Mouse (Mus musculus) liver, embryonic 12.5 days (tissue): Measurements from ENCODE around the gene Zbtb16. TPM values are rescaled to one million over a fixed set of nuclear protein-coding genes. Genes with fewer than 3 reads are reported as not detected.

Experiments used
- ATAC-seq: fragments of 200-750 bp; cut with Nextera tagmentation; 2 replicates; pipeline ENCODE4 v1.8.0; 2017; ENCODE audit warnings: moderate number of reproducible peaks, mild to moderate bottlenecking, moderate library complexity
- H3K27ac ChIP-seq: fragments of 300-500 bp; sonication (generic); 2 replicates; pipeline ENCODE4 v1.5.1; 2016; ENCODE audit warnings: mild to moderate bottlenecking
- H3K27me3 ChIP-seq: fragments of 300-500 bp; sonication (generic); replicated peaks from 2 replicates; pipeline ENCODE4 v1.6.1; 2016; ENCODE audit warnings: mild to moderate bottlenecking, moderate library complexity
- H3K36me3 ChIP-seq: fragments of 300-500 bp; sonication (generic); 2 replicates; pipeline ENCODE4 v1.6.1; 2016; ENCODE audit warnings: mild to moderate bottlenecking, moderate library complexity
- H3K4me1 ChIP-seq: fragments of 300-500 bp; sonication (generic); 2 replicates; pipeline ENCODE4 v1.6.1; 2016
- H3K4me2 ChIP-seq: fragments of 300-500 bp; sonication (generic); 2 replicates; pipeline ENCODE4 v1.6.1; 2016; ENCODE audit warnings: mild to moderate bottlenecking, moderate library complexity
- H3K4me3 ChIP-seq: fragments of 300-500 bp; sonication (generic); 2 replicates; pipeline ENCODE4 v1.5.1; 2016; ENCODE audit warnings: mild to moderate bottlenecking, moderate library complexity
- H3K9ac ChIP-seq: fragments of 300-500 bp; sonication (generic); 2 replicates; pipeline ENCODE4 v1.6.1; 2016; ENCODE audit warnings: mild to moderate bottlenecking, moderate library complexity
- H3K9me3 ChIP-seq: fragments of 300-500 bp; sonication (generic); replicated peaks from 2 replicates; pipeline ENCODE4 v1.6.1; 2016; ENCODE audit warnings: mild to moderate bottlenecking, moderate library complexity
- WGBS: fragments of 180-500 bp; shearing (Covaris S2); methylation state at CpG from one replicate; pipeline ENCODE4 v1.1.7; 2016; ENCODE audit not compliant: insufficient replicate concordance; 5-methylcytosine and 5-hydroxymethylcytosine counted together
- polyA plus RNA-seq: library from polyadenylated mRNA; unstranded; fragments of >200 nt; fragmentation: Nextera tagmentation; extraction: Ambion mirVana; gene quantifications from 2 replicates; pipeline ENCODE4 v1.2.1, GENCODE M21; 2016

The Zbtb16 gene
- polyA plus RNA-seq, 1 experiment from 2014 or later = 1.6 TPM

DNA sequence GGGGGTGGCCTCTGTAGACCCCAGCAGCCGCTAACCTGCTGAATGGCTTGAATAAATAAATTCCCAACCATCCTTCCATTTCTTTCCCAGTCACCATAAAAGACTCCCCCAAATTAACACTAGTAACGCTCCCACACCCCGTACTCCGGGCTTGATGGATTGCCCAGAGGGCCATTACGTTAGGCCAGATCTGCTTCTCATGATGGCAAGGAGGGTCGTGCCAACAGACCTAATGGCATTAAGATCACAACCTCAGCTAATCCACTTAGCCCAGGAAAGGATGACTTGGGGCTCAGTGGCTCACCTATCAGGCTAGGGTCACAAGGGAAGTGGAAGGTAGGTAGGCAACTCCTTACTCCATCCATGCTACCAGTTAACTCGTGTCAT lies 12.7 kb downstream of the Zbtb16 start:
- Histone ChIP-seq H3K27ac (no peak overlapping the region), H3K36me3 (no peaks in the 10 kb centered on the region), H3K9ac (no peak overlapping the region), H3K4me2 (no peak overlapping the region), H3K27me3 (peaks cover 58% of the 10 kb centered on the region), H3K4me1 (peaks cover 64% of the 10 kb centered on the region), H3K9me3 (no peaks in the 10 kb centered on the region), H3K4me3 (no peak overlapping the region)
- 53% methylated on average over 7 of the region's 7 CpGs for WGBS
- ATAC-seq = no peak

- no peak overlapping the region for H3K9ac ChIP-seq
- ATAC-seq = no peak
- H3K9me3 ChIP-seq = no peaks in the 10 kb centered on the region
- H3K36me3 ChIP-seq = no peaks in the 10 kb centered on the region
- no peak overlapping the region for H3K4me3 ChIP-seq
- peaks cover 52% of the 10 kb centered on the region for H3K27me3 ChIP-seq
- H3K4me1 ChIP-seq = peaks cover 70% of the 10 kb centered on the region
- H3K4me2 ChIP-seq = no peak overlapping the region
- no peak overlapping the region for H3K27ac ChIP-seq
- WGBS = 35% methylated on average over 18 of the region's 18 CpGs
Measured at GRCm38 (mm10) chr9:48822586-48823318, 13.3 kb downstream of the Zbtb16 start.

DNA sequence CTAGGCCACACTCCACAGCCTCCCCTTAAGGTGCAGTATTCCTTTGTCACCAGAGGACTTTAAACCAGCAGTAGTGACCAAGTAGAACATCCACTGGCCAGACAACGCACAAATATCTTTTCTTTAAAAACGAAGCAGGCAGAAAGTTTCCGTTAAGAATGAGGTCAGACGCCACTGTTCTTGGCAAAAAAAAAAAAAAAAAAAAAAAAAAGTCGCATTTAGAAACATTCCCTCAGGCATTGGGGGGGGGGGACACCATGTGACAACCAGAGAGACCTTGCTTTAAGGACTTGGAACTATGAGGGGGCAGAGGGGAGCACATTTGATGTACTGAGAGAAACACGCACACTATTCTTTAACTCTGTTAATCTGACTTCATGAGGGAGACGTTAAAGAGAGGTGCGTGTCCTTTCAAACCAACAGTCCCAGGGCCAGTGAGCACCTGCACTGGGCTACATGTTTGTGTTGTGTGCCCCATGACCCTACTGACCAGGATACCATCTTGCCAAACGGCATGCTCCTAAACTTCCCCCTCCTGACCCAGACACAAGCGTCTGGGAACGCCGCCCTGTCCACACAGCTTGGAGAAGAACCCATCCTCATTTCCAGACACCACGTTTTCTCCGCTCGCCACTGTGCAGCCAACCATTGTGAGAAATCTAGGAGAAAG lies 14.0 kb downstream of the Zbtb16 start:
- ATAC-seq = no peak
- no peak overlapping the region for H3K9ac ChIP-seq
- H3K4me3 ChIP-seq = no peak overlapping the region
- no peak overlapping the region for H3K4me2 ChIP-seq
- H3K27ac ChIP-seq = peak overlapping the region; percentile 42; the same call in 1 of the 2 replicates
- H3K9me3 ChIP-seq = no peaks in the 10 kb centered on the region
- H3K4me1 ChIP-seq = peaks cover 77% of the 10 kb centered on the region
- peaks cover 49% of the 10 kb centered on the region for H3K27me3 ChIP-seq
- H3K36me3 ChIP-seq = no peaks in the 10 kb centered on the region
- WGBS = 61% methylated on average over 15 of the region's 15 CpGs

DNA sequence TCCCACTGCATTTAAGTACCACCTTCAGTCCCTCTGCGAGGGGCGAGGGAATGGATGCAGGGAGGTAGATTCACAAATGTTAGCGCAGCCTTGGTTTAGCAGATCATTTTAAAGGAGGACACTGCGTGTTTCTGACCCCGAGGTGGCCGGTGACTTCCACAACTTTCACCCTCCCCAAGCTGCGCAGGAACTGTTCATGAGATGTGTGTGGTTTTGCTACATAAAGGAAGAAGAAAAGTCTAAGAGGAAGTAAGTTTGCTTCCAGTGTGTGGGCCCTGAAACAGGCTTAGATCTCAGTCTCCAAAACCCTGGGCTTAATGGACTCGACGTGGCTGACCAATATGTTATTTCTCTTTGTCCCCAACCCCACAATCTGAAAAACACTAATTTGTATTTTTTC lies 14.6 kb downstream of the Zbtb16 start:
- H3K27ac ChIP-seq = peak overlapping the region; percentile 42; the same call in 1 of the 2 replicates
- H3K4me3 ChIP-seq = no peak overlapping the region
- peaks cover 77% of the 10 kb centered on the region for H3K4me1 ChIP-seq
- no peak overlapping the region for H3K4me2 ChIP-seq
- H3K27me3 ChIP-seq = peaks cover 49% of the 10 kb centered on the region
- ATAC-seq = no peak
- no peaks in the 10 kb centered on the region for H3K9me3 ChIP-seq
- no peak overlapping the region for H3K9ac ChIP-seq
- WGBS = 49% methylated on average over 9 of the region's 9 CpGs
- no peaks in the 10 kb centered on the region for H3K36me3 ChIP-seq

DNA sequence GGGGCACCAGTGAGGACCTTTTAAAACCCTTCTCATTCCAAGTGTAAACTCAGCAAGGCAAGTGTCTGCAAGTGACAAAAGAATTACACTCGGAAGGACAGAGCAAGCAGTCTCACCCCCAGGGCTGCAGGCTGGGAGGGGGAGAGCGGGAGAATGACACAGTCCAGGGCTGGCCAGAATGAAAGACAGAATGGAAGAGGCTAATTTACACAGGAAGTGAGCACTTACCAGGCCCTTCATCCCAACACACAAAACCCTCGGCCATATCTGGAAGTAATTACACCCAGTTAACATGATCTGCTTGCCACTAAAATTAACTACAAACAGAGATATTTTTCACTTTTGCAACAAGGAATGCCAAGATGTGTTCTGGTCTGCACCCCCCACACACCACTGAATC lies 15.2 kb downstream of the Zbtb16 start:
- H3K27ac ChIP-seq = peak overlapping the region; percentile 42; the same call in 1 of the 2 replicates
- no peak overlapping the region for H3K9ac ChIP-seq
- 41% methylated on average over 3 of the region's 3 CpGs for WGBS
- no peaks in the 10 kb centered on the region for H3K9me3 ChIP-seq
- H3K27me3 ChIP-seq = peaks cover 43% of the 10 kb centered on the region
- no peak for ATAC-seq
- peaks cover 79% of the 10 kb centered on the region for H3K4me1 ChIP-seq
- H3K4me2 ChIP-seq = no peak overlapping the region
- H3K36me3 ChIP-seq = no peaks in the 10 kb centered on the region
- no peak overlapping the region for H3K4me3 ChIP-seq

DNA sequence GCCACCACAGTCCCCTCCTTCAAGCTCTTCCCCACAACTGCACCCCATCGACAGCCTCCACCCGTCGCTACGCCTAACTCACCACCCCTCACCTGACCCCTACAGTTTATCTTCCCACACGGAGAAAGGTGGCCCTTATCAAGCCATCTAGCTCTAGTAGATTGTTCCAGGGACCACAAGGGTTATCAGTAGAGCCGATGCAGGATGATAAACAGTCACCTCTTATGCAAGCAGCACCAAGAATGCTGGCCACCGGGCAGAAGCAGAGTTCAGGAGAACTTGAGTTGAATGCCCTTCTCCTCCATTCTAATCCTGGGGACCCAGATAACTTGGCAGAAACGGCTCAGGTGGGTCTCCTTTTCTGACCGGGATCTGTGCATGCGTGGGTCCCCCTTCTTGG lies 16.3 kb downstream of the Zbtb16 start:
- Histone ChIP-seq H3K4me3 (no peak overlapping the region), H3K36me3 (no peaks in the 10 kb centered on the region), H3K27me3 (peaks cover 37% of the 10 kb centered on the region), H3K9ac (no peak overlapping the region), H3K27ac (no peak overlapping the region), H3K9me3 (no peaks in the 10 kb centered on the region), H3K4me1 (peaks cover 90% of the 10 kb centered on the region), H3K4me2 (0 out of 2 replicates have a peak overlapping the region, but pooled peaks have one; percentile 7)
- WGBS = 39% methylated on average over 10 of the region's 10 CpGs
- ATAC-seq = no peak

- no peaks in the 10 kb centered on the region for H3K36me3 ChIP-seq
- no peak overlapping the region for H3K27ac ChIP-seq
- peaks cover 95% of the 10 kb centered on the region for H3K4me1 ChIP-seq
- H3K4me2 ChIP-seq = no peak overlapping the region
- no peaks in the 10 kb centered on the region for H3K9me3 ChIP-seq
- no peak overlapping the region for H3K9ac ChIP-seq
- peaks cover 36% of the 10 kb centered on the region for H3K27me3 ChIP-seq
- ATAC-seq = no peak
- 35% methylated on average over 3 of the region's 3 CpGs for WGBS
- no peak overlapping the region for H3K4me3 ChIP-seq
Measured at GRCm38 (mm10) chr9:48819137-48819536, 16.9 kb downstream of the Zbtb16 start.

- 59% methylated on average over 4 of the region's 4 CpGs for WGBS
- Histone ChIP-seq H3K4me1 (peaks cover 97% of the 10 kb centered on the region), H3K4me2 (no peak overlapping the region), H3K9ac (no peak overlapping the region), H3K9me3 (no peaks in the 10 kb centered on the region), H3K27me3 (peaks cover 36% of the 10 kb centered on the region), H3K4me3 (no peak overlapping the region), H3K36me3 (no peaks in the 10 kb centered on the region), H3K27ac (no peak overlapping the region; the same call in 1 of the 2 replicates)
- no peak for ATAC-seq
Measured at GRCm38 (mm10) chr9:48817907-48818306, 18.1 kb downstream of the Zbtb16 start.

DNA sequence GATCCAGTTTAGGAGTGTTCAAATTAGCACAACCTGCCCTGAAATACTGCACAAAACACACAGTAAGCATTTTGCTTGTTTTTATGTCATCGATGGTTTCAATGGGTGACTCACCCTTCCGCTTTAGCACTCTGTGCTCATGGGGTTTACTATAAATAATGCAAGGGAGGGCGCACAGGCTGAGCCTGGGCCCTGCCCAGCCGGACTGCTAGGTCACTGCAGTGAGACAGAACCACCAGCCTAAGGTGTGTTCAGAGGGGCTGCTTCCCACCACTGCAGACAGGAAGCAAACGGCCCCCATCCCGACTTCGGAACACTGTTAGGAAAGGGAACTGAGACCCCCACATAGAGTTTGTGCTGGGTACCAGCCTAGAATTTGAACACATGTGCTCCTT lies 18.6 kb downstream of the Zbtb16 start:
- Histone ChIP-seq H3K27ac (no peak overlapping the region), H3K4me1 (peaks cover 95% of the 10 kb centered on the region), H3K4me2 (no peak overlapping the region), H3K27me3 (peaks cover 35% of the 10 kb centered on the region), H3K9me3 (no peaks in the 10 kb centered on the region), H3K9ac (no peak overlapping the region), H3K36me3 (no peaks in the 10 kb centered on the region), H3K4me3 (no peak overlapping the region)
- ATAC-seq = no peak
- WGBS = 33% methylated on average over 7 of the region's 7 CpGs

DNA sequence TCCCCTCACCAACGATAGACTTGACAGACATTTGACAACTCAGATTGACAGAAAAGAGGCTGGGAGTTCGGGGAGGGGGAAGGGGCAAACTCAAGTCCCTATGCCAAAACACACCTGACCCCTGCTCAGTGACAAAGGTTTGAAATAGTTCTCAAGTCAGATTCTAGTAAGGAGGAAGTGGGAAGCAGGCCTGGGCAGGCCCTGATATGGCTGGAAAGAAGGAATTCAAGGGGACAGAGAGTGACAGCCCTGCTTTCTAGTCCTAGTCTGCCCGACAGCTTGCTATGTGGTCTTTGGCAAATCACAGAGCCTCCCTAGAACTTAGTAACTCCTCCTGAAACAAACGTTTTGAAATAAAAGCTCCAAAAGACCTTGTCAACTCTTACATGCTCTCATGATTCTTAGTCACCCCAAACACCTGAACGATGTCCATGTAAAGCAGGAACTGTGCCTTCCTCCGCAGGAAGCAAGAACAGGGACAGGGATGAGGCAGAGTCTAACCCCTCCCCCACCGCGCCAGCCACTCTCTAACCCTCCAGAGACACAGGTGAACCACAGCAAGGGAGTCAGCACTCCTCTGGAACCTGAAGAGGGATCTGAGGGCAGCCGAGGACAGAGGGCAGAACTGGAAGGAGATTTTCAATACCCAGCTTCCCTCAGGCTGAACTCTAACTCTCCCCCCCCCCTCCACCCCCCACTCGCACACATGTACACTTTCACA lies 19.2 kb downstream of the Zbtb16 start:
- H3K9ac ChIP-seq = no peak overlapping the region
- ATAC-seq = no peak
- 14% methylated on average over 10 of the region's 10 CpGs for WGBS
- no peaks in the 10 kb centered on the region for H3K9me3 ChIP-seq
- H3K4me1 ChIP-seq = peaks cover 91% of the 10 kb centered on the region
- H3K4me3 ChIP-seq = no peak overlapping the region
- H3K36me3 ChIP-seq = no peaks in the 10 kb centered on the region
- peaks cover 37% of the 10 kb centered on the region for H3K27me3 ChIP-seq
- no peak overlapping the region for H3K27ac ChIP-seq
- no peak overlapping the region for H3K4me2 ChIP-seq

DNA sequence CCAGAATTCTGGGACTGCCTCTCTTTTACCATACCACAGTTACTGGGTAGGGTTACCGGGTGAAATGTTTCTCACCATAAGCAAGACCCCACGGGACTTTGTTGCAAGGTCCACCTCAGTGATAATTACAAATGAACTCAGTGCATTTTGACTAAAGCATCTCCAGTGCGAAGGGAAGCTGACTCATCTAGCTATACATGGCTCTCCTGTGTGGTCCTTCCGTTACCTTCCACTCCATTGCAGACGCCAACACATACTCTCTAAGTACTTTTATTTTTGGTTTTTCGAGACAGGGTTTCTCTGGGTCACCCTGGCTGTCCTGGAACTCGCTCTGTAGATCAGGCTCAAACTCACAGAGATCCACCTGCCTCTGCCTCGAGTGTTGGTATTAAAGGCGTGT lies 19.9 kb downstream of the Zbtb16 start:
- Histone ChIP-seq H3K27ac (no peak overlapping the region), H3K4me1 (peaks cover 84% of the 10 kb centered on the region), H3K9me3 (no peaks in the 10 kb centered on the region), H3K27me3 (peaks cover 37% of the 10 kb centered on the region), H3K36me3 (no peaks in the 10 kb centered on the region), H3K9ac (no peak overlapping the region), H3K4me3 (no peak overlapping the region), H3K4me2 (no peak overlapping the region)
- WGBS = 66% methylated on average over 9 of the region's 9 CpGs
- ATAC-seq = no peak

- peak overlapping the region; percentile 30 for H3K4me3 ChIP-seq
- peak; percentile 41 for ATAC-seq
- peak overlapping the region; percentile 62 for H3K4me2 ChIP-seq
- peaks cover 79% of the 10 kb centered on the region for H3K4me1 ChIP-seq
- H3K36me3 ChIP-seq = no peaks in the 10 kb centered on the region
- 31% methylated on average over 12 of the region's 12 CpGs for WGBS
- peaks cover 45% of the 10 kb centered on the region for H3K27me3 ChIP-seq
- no peaks in the 10 kb centered on the region for H3K9me3 ChIP-seq
- peak overlapping the region; percentile 82 for H3K27ac ChIP-seq
- H3K9ac ChIP-seq = peak overlapping the region; percentile 45
Measured at GRCm38 (mm10) chr9:48814881-48815495, 21.0 kb downstream of the Zbtb16 start.
